ENCODE assay signal across 8 mouse cellular contexts in genomic region chr2:32714987-32715425, GRCm38 (mm10). TPM values are rescaled to one million over a fixed set of nuclear protein-coding genes. Genes with fewer than 3 reads are reported as not detected.
DNase-seq lines count a peak whose midpoint lies in the region; ATAC-seq lines count a peak whose summit lies in the region.
"Had no signal": no experiment of that assay in that cellular context is flagged by ENCODE, and none has a peak within 500 bp of the region (broad histone marks: within the 10 kb centered on the region; RNA-seq: fewer than 3 reads in every experiment).

No protein-coding gene starts in this region.

- H3K27me3 ChIP-seq in neural tube, embryonic 15.5 days (replicated peaks): no peaks in the 10 kb centered on the region
- H3K27me3 ChIP-seq: limb, embryonic 13.5 days had no signal

- H3K4me3 ChIP-seq in neural tube, embryonic 15.5 days (replicated peaks): no peak overlapping the region
- H3K4me3 ChIP-seq: limb, embryonic 13.5 days had no signal

- peaks cover 7% of the 10 kb centered on the region for H3K36me3 ChIP-seq in neural tube, embryonic 15.5 days

- DNase-seq in 416B (ENCODE audit: low read depth): peak; percentile 99
- DNase-seq in CD4-positive helper T cell, adult 2 months (ENCODE audit: low read depth, low spot score): peak; percentile 85
- peak; percentile 58 to 70 for DNase-seq in heart, adult 18-20 months
- DNase-seq in liver: peak; percentile 56
- no peak for DNase-seq in right cerebral cortex, postnatal 14 days
- DNase-seq in layer of hippocampus, adult 9-10 months (ENCODE audit: low spot score): no peak

- H3K9me3 ChIP-seq in neural tube, embryonic 15.5 days (replicated peaks): no peaks in the 10 kb centered on the region
- H3K9me3 ChIP-seq: limb, embryonic 13.5 days had no signal

- H3K9ac ChIP-seq in neural tube, embryonic 15.5 days (replicated peaks): 0 out of 2 replicates have a peak overlapping the region, but pooled peaks have one; percentile 24
- H3K9ac ChIP-seq: limb, embryonic 13.5 days had no signal

- ATAC-seq in neural tube, embryonic 15.5 days (ENCODE audit: low FRiP score): no peak

- WGBS in neural tube, embryonic 15.5 days: 72% methylated on average over 4 of the region's 4 CpGs

- H3K4me1 ChIP-seq in neural tube, embryonic 15.5 days: peaks cover 37% of the 10 kb centered on the region

- no peak overlapping the region for H3K4me2 ChIP-seq in neural tube, embryonic 15.5 days
- H3K4me2 ChIP-seq: limb, embryonic 13.5 days had no signal

- peak overlapping the region; percentile 99; the same call in 1 of the 2 replicates for H3K27ac ChIP-seq in neural tube, embryonic 15.5 days (replicated peaks)
- H3K27ac ChIP-seq: limb, embryonic 13.5 days had no signal

RNA-seq across cellular contexts. Expression of gene Cdk9, which starts 2.1 kb away (rescaled TPM):
- 10 to 100 TPM; 22.4 to 24.1 TPM for total RNA-seq in heart, adult 18-20 months (2021)
- 63.0 and 82.4 TPM in 2 replicates for polyA plus RNA-seq in neural tube, embryonic 15.5 days (2015; fragmentation: Nextera tagmentation; extraction: Ambion mirVana)

RNA-seq across cellular contexts. Expression of gene Sh2d3c, which starts 5.8 kb away (rescaled TPM):
- 10 to 100 TPM; 23.1 to 30.8 TPM for total RNA-seq in heart, adult 18-20 months (2021)
- 50.1 and 51.5 TPM in 2 replicates for polyA plus RNA-seq in neural tube, embryonic 15.5 days (2015; fragmentation: Nextera tagmentation; extraction: Ambion mirVana)

RNA-seq across cellular contexts. Expression of gene Fpgs, which starts 11.1 kb away (rescaled TPM):
- total RNA-seq in heart, adult 18-20 months (2021): 1 to 10 TPM; 4.4 to 5.0 TPM
- 19.3 and 20.6 TPM in 2 replicates for polyA plus RNA-seq in neural tube, embryonic 15.5 days (2015; fragmentation: Nextera tagmentation; extraction: Ambion mirVana)

RNA-seq across cellular contexts. Expression of gene 6330409D20Rik, which starts 25.8 kb away (rescaled TPM):
- not detected for total RNA-seq in heart, adult 18-20 months (2021)
- 2.9 and 3.6 TPM in 2 replicates for polyA plus RNA-seq in neural tube, embryonic 15.5 days (2015; fragmentation: Nextera tagmentation; extraction: Ambion mirVana)

RNA-seq across cellular contexts. Expression of gene Tor2a, which starts 42.0 kb away (rescaled TPM):
- 1 to 10 TPM; 6.7 to 9.4 TPM for total RNA-seq in heart, adult 18-20 months (2021)
- polyA plus RNA-seq in neural tube, embryonic 15.5 days (2015; fragmentation: Nextera tagmentation; extraction: Ambion mirVana): 54.4 and 60.6 TPM in 2 replicates

Comparison
In these comparisons a context has a peak if more than half of its experiments do, and no peak if none do; other contexts are left out.
1. DNase-seq: peak in 416B (single experiment), CD4-positive helper T cell, adult 2 months (single experiment), heart, adult 18-20 months (2 of 2) and liver (single experiment); none in right cerebral cortex, postnatal 14 days (single experiment) and layer of hippocampus, adult 9-10 months (single experiment).